Mouse (Mus musculus): ENCODE results near the gene Gck. TPM values are rescaled to one million over a fixed set of nuclear protein-coding genes. Genes with fewer than 3 reads are reported as not detected.
A peak's percentile ranks its signal among the peaks of the same experiment; 100 is the strongest.

Gck gene
- polyA plus RNA-seq, 1 experiment from 2014 or later = 0.31 TPM

- Histone ChIP-seq H3K4me3 (replicated peaks) (no peak overlapping the region), H3K4me1 (replicated peaks) (no peaks in the 10 kb centered on the region), H3K36me3 (no peaks in the 10 kb centered on the region), H3K27me3 (peaks cover 9% of the 10 kb centered on the region), H3K4me2 (no peak overlapping the region), H3K9me3 (replicated peaks) (no peaks in the 10 kb centered on the region), H3K27ac (no peak overlapping the region), H3K9ac (no peak overlapping the region)
- DNase-seq = no peak
- ATAC-seq (ENCODE audit: low read depth) = no peak
- 61% methylated on average over 4 of the region's 4 CpGs for WGBS (ENCODE audit: insufficient replicate concordance)
Observed at GRCm38 (mm10) chr11:5908642-5909041, 41.2 kb downstream of the Gck start.

GRCm38 (mm10) chr11:5907096-5907495, 42.8 kb downstream of the Gck start:
- Histone ChIP-seq H3K4me2 (no peak overlapping the region), H3K27ac (no peak overlapping the region), H3K9ac (no peak overlapping the region), H3K9me3 (replicated peaks) (no peaks in the 10 kb centered on the region), H3K4me3 (replicated peaks) (no peak overlapping the region), H3K4me1 (replicated peaks) (peaks cover 3% of the 10 kb centered on the region), H3K27me3 (peaks cover 24% of the 10 kb centered on the region), H3K36me3 (no peaks in the 10 kb centered on the region)
- no peak for DNase-seq
- no peak for ATAC-seq (ENCODE audit: low read depth)
- WGBS (ENCODE audit: insufficient replicate concordance) = 54% methylated on average over 5 of the region's 5 CpGs

GRCm38 (mm10) chr11:5905778-5906518, 43.9 kb downstream of the Gck start:
- Histone ChIP-seq H3K36me3 (no peaks in the 10 kb centered on the region), H3K4me3 (replicated peaks) (no peak overlapping the region), H3K27ac (no peak overlapping the region), H3K4me2 (no peak overlapping the region), H3K4me1 (replicated peaks) (peaks cover 9% of the 10 kb centered on the region), H3K9me3 (replicated peaks) (no peaks in the 10 kb centered on the region), H3K9ac (no peak overlapping the region), H3K27me3 (peaks cover 36% of the 10 kb centered on the region)
- no peak for ATAC-seq (ENCODE audit: low read depth)
- DNase-seq = no peak
- WGBS (ENCODE audit: insufficient replicate concordance) = 69% methylated on average over 10 of the region's 10 CpGs

GRCm38 (mm10) chr11:5904871-5905270, 45.0 kb downstream of the Gck start:
- no peak overlapping the region for H3K4me3 ChIP-seq (replicated peaks)
- no peaks in the 10 kb centered on the region for H3K9me3 ChIP-seq (replicated peaks)
- H3K4me2 ChIP-seq = no peak overlapping the region
- 75% methylated on average over 6 of the region's 6 CpGs for whole genome bisulfite sequencing (ENCODE audit: insufficient replicate concordance)
- DNase-seq = no peak
- peaks cover 9% of the 10 kb centered on the region for H3K4me1 ChIP-seq (replicated peaks)
- no peaks in the 10 kb centered on the region for H3K36me3 ChIP-seq
- H3K27ac ChIP-seq = no peak overlapping the region
- H3K27me3 ChIP-seq = peaks cover 46% of the 10 kb centered on the region
- no peak for ATAC-seq (ENCODE audit: low read depth)
- no peak overlapping the region for H3K9ac ChIP-seq

- Histone ChIP-seq H3K4me3 (replicated peaks) (no peak overlapping the region), H3K27ac (no peak overlapping the region), H3K4me1 (replicated peaks) (peaks cover 9% of the 10 kb centered on the region), H3K9me3 (replicated peaks) (no peaks in the 10 kb centered on the region), H3K4me2 (no peak overlapping the region), H3K36me3 (no peaks in the 10 kb centered on the region), H3K27me3 (peaks cover 51% of the 10 kb centered on the region), H3K9ac (no peak overlapping the region)
- no peak for DNase-seq
- WGBS (ENCODE audit: insufficient replicate concordance) = 81% methylated on average over 19 of the region's 19 CpGs
- no peak for ATAC-seq (ENCODE audit: low read depth)
Observed at GRCm38 (mm10) chr11:5904357-5904756, 45.5 kb downstream of the Gck start.

- H3K4me3 ChIP-seq (replicated peaks) = no peak overlapping the region
- H3K27ac ChIP-seq = no peak overlapping the region
- ATAC-seq (ENCODE audit: low read depth) (no peak), DNase-seq (no peak)
- no peak overlapping the region for H3K9ac ChIP-seq
- H3K4me1 ChIP-seq (replicated peaks) = peaks cover 14% of the 10 kb centered on the region
- H3K9me3 ChIP-seq (replicated peaks) = no peaks in the 10 kb centered on the region
- WGBS (ENCODE audit: insufficient replicate concordance) = 59% methylated on average over 2 of the region's 2 CpGs
- no peaks in the 10 kb centered on the region for H3K36me3 ChIP-seq
- H3K4me2 ChIP-seq = no peak overlapping the region
- H3K27me3 ChIP-seq = peaks cover 57% of the 10 kb centered on the region
Observed at GRCm38 (mm10) chr11:5903844-5904243, 46.0 kb downstream of the Gck start.

- ATAC-seq (ENCODE audit: low read depth) = no peak
- no peak for DNase-seq
- WGBS (ENCODE audit: insufficient replicate concordance) = 13% methylated on average over 6 of the region's 6 CpGs
- Histone ChIP-seq H3K4me1 (replicated peaks) (peaks cover 28% of the 10 kb centered on the region), H3K27me3 (peaks cover 71% of the 10 kb centered on the region), H3K4me2 (peak overlapping the region; percentile 41), H3K4me3 (replicated peaks) (0 out of 2 replicates have a peak overlapping the region, but pooled peaks have one; percentile 25), H3K9ac (no peak overlapping the region), H3K27ac (no peak overlapping the region), H3K9me3 (replicated peaks) (no peaks in the 10 kb centered on the region), H3K36me3 (no peaks in the 10 kb centered on the region)
Observed at GRCm38 (mm10) chr11:5902390-5902789, 47.5 kb downstream of the Gck start.

- peak overlapping the region; percentile 41 for H3K4me2 ChIP-seq
- DNase-seq = no peak
- peak overlapping the region; percentile 25; the same call in 1 of the 2 replicates for H3K4me3 ChIP-seq (replicated peaks)
- H3K27me3 ChIP-seq = peaks cover 76% of the 10 kb centered on the region
- ATAC-seq (ENCODE audit: low read depth) = no peak
- H3K9ac ChIP-seq = no peak overlapping the region
- no peaks in the 10 kb centered on the region for H3K9me3 ChIP-seq (replicated peaks)
- no peak overlapping the region for H3K27ac ChIP-seq
- 5% methylated on average over 32 of the region's 32 CpGs for WGBS (ENCODE audit: insufficient replicate concordance)
- no peaks in the 10 kb centered on the region for H3K36me3 ChIP-seq
- peaks cover 33% of the 10 kb centered on the region for H3K4me1 ChIP-seq (replicated peaks)
Observed at GRCm38 (mm10) chr11:5901950-5902349, 47.9 kb downstream of the Gck start.

GRCm38 (mm10) chr11:5901320-5901719, 48.6 kb downstream of the Gck start:
- H3K36me3 ChIP-seq = no peaks in the 10 kb centered on the region
- no peaks in the 10 kb centered on the region for H3K9me3 ChIP-seq (replicated peaks)
- DNase-seq = no peak
- H3K9ac ChIP-seq = no peak overlapping the region
- 26% methylated on average over 3 of the region's 3 CpGs for WGBS (ENCODE audit: insufficient replicate concordance)
- H3K4me1 ChIP-seq (replicated peaks) = peaks cover 35% of the 10 kb centered on the region
- H3K4me2 ChIP-seq = peak overlapping the region; percentile 41; the same call in 1 of the 2 replicates
- ATAC-seq (ENCODE audit: low read depth) = no peak
- H3K27me3 ChIP-seq = peaks cover 82% of the 10 kb centered on the region
- H3K4me3 ChIP-seq (replicated peaks) = no peak overlapping the region
- no peak overlapping the region for H3K27ac ChIP-seq

- H3K4me1 ChIP-seq (replicated peaks) = peaks cover 45% of the 10 kb centered on the region
- DNase-seq (no peak), ATAC-seq (ENCODE audit: low read depth) (no peak)
- H3K36me3 ChIP-seq = no peaks in the 10 kb centered on the region
- H3K4me3 ChIP-seq (replicated peaks) = no peak overlapping the region
- H3K9me3 ChIP-seq (replicated peaks) = no peaks in the 10 kb centered on the region
- WGBS (ENCODE audit: insufficient replicate concordance) = 79% methylated on average over 10 of the region's 10 CpGs
- no peak overlapping the region for H3K9ac ChIP-seq
- H3K27ac ChIP-seq = no peak overlapping the region
- H3K27me3 ChIP-seq = peaks cover 87% of the 10 kb centered on the region
- H3K4me2 ChIP-seq = no peak overlapping the region
Observed at GRCm38 (mm10) chr11:5899286-5899685, 50.6 kb downstream of the Gck start.

GRCm38 (mm10) chr11:5898531-5898930, 51.4 kb downstream of the Gck start, which contains the start of gene Myl7:
TSS of gene Myl7 (minus strand) at chr11:5898782.
- peak within 1 kb of the TSS; percentile 40 for H3K4me2 ChIP-seq
- peaks cover 79% of the 10 kb centered on the region for H3K27me3 ChIP-seq
- no peaks in the 10 kb centered on the region for H3K36me3 ChIP-seq
- 22% methylated on average over 5 of the region's 5 CpGs for WGBS (ENCODE audit: insufficient replicate concordance)
- H3K27ac ChIP-seq = no peak within 1 kb of the TSS
- peak within 1 kb of the TSS; percentile 7 for H3K4me3 ChIP-seq (replicated peaks)
- H3K9me3 ChIP-seq (replicated peaks) = no peaks in the 10 kb centered on the region
- H3K4me1 ChIP-seq (replicated peaks) = peaks cover 52% of the 10 kb centered on the region
- no peak for DNase-seq
- peak; percentile 78 for ATAC-seq (ENCODE audit: low read depth)
- H3K9ac ChIP-seq = 0 out of 2 replicates have a peak within 1 kb of the TSS, but pooled peaks have one; percentile 31

- H3K9ac ChIP-seq = 0 out of 2 replicates have a peak overlapping the region, but pooled peaks have one; percentile 31
- ATAC-seq (ENCODE audit: low read depth) = no peak
- H3K27ac ChIP-seq = no peak overlapping the region
- 7% methylated on average over 10 of the region's 10 CpGs for WGBS (ENCODE audit: insufficient replicate concordance)
- no peaks in the 10 kb centered on the region for H3K9me3 ChIP-seq (replicated peaks)
- no peaks in the 10 kb centered on the region for H3K36me3 ChIP-seq
- DNase-seq = no peak
- peak overlapping the region; percentile 40 for H3K4me2 ChIP-seq
- peaks cover 72% of the 10 kb centered on the region for H3K27me3 ChIP-seq
- peaks cover 59% of the 10 kb centered on the region for H3K4me1 ChIP-seq (replicated peaks)
- H3K4me3 ChIP-seq (replicated peaks) = peak overlapping the region; percentile 3
Observed at GRCm38 (mm10) chr11:5897839-5898238, 52.0 kb downstream of the Gck start.
